Mouse (Mus musculus): Measurements from ENCODE around the gene Zfp30.

Zfp30 gene

DNA sequence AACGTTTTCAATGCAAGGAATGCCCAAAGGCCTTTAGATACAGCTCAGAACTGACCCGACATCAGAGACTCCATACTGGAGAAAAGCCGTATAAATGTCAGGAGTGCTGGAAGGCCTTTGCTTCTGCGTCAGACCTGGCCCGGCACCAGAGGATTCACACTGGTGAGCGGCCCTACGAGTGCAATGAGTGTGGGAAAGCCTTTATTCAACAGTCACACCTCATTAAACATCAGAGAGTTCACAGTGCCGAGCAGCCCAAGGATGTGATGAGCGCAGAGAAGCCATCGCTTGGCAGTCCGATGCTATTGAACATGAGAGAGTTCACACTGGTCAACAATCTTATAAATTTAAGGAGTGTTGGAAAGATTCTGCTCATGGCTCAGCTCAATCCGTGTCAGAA, 46.0 kb downstream of the Zfp30 start:
- no peak for DNase-seq (ENCODE audit: low spot score in 2 of 2)

DNA sequence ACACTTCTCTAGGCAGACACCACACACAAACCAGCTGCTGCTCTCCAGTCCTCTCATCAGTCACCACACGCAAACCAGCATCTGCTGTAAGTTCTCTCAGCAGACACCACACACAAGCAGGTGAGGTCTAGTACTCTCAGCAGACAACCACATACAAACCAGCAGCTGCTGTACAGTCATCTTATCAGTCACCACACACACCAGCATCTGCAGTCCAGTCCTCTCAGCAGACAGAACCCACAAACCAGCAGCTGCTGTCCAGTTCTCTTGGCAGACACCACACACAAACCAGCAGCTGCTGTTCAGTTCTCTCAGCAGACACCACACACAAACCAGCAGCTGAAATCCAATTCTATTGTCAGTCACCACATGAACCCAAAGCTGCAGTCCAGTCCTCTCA, 53.0 kb downstream of the Zfp30 start:
- no peak for DNase-seq (ENCODE audit: low spot score in 2 of 2)

DNA sequence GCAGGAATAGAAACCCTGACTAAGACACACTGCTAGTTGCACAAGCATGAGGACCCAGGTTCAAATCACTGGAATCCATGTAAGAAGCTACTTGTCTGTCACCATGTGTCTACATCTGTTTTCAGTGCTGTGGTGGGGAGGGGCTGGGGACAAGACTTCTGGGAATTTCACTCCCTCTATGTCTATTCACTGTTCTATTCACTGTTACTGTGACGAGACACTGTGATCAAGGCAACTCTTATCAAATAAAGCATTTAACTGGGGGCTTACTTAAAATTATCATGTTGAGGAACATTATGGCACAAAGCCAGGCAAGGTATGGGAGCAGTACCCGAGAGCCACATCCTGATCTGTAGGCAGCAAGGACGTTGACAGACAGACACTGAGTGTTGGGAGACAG, 55.5 kb downstream of the Zfp30 start:
- no peak for DNase-seq (ENCODE audit: low spot score in 2 of 2)

GRCm38 (mm10) chr7:29842105-29842504, 58.3 kb downstream of the Zfp30 start:
- DNase-seq (ENCODE audit: low spot score in 2 of 2) = no peak
